Mouse (Mus musculus): ENCODE measurements around the gene Rsph3a. TPM values are rescaled to one million over a fixed set of nuclear protein-coding genes. Genes with fewer than 3 reads are reported as not detected.
"Not testable (repeated sequence)": the region's sequence is repeated elsewhere in the genome, so short reads cannot be mapped to it uniquely, and the experiment has no call there.

Gene Rsph3a
- total RNA-seq (2021) = 10 to 100 TPM; 16.0 to 23.1 TPM
- long read RNA-seq, experiment 1, transcript Rsph3a-201 (8 exons, 2,189 nt) = major isoform, 22 of 27 reads
- long read RNA-seq, experiment 1, partial matches to known transcripts = 4 of 27 reads
- long read RNA-seq, experiment 1, other reads (novel, unspliced or antisense) = 0 of 27 reads
- long read RNA-seq, experiment 2, transcript Rsph3a-201 (8 exons, 2,189 nt) = major isoform, 24 of 33 reads
- long read RNA-seq, experiment 2, partial matches to known transcripts = 6 of 33 reads
- long read RNA-seq, experiment 2, other reads (novel, unspliced or antisense) = 2 of 33 reads

GRCm38 (mm10) chr17:7945117-7946052 lies at the start of gene Rsph3a:
Gene Rsph3a, plus strand, starts transcription at chr17:7945614.
- intact Hi-C loops (cut with DNase I) = not testable (repeated sequence)

DNA sequence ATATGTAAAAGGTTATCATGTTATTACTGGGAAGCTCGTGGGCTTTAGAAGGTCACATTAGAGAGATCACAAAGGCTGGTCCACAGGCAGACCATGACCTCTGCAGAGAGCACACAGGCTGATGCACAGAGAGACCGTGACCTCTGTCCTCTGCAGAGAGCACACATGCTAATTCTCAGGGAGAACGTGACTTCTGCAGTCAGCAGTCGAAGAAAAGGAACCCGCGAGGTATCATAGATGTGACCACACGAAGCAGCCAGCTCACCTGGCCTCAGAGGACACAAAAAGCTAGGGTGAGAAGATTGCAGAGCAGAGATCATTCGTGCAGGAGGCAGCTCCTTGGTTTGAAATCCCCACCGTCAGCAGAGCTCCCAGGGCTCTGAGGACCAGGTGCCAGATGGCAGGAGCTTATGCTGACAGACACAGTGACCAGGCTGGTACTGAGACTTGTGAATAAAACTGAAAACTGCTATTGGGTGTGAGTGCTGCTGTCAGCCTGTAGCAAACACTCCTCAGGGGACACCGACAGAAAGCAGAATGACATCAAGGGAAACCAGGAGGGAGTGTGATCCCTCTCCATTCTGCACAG lies 49.3 kb upstream of the Rsph3a start:
- DNase-seq = no peak
- intact Hi-C loops (cut with DNase I) = no loop called here

More at GRCm38 (mm10) chr17:7945117-7946052, at the start of gene Rsph3a:
- DNase-seq = peak; percentile 74 to 78

DNA sequence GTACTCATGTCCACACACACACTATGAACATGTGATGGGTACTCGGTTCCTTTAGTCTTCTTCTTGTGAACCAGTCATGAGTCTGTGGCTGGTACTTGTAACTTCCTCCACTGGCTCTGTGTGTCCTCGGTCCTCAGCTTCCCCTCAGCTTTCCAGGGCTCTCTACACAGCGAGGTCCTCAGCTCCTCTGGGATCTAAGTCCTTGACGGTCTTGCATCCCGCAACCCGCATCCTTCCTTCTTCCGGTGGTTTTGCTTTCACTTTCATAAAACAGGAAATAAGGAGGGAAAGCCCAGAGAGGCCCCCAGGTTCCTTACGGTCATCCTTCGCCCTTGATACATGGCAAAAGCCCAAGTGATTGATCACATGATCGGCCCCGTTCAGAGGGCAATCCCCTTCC lies 48.3 kb upstream of the Rsph3a start:
- intact Hi-C loops (cut with DNase I) = no loop called here
- DNase-seq = no peak

- intact Hi-C loops (cut with DNase I) = no loop called here
- no peak for DNase-seq
Observed at GRCm38 (mm10) chr17:7897756-7898155, 47.7 kb upstream of the Rsph3a start.

GRCm38 (mm10) chr17:7899233-7899632 lies 46.2 kb upstream of the Rsph3a start:
- intact Hi-C loops (cut with DNase I) = no loop called here
- DNase-seq = no peak

- intact Hi-C loops (cut with DNase I) = no loop called here
- DNase-seq = no peak
Observed at GRCm38 (mm10) chr17:7899961-7900360, 45.5 kb upstream of the Rsph3a start.

- intact Hi-C loops (cut with DNase I) = no loop called here
- no peak for DNase-seq
Observed at GRCm38 (mm10) chr17:7901536-7901935, 43.9 kb upstream of the Rsph3a start.

DNA sequence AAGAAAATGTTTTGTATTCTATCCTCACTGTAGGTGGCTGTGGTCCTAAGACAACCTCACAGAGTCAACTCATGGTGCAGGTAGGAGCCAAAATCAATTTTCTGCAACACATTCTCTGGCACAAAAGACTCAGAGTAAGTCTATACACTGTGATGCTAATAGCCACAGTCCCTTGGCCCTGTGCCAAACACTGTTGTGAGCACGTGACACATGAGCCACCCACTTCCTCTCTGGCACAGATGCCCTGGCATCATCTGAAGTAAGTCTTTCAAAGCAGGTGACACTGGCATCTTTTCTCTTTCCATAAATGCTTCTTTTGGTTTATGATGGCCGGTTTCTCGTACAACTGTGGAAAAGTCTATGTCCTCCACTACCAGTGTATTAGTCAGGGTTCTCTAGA lies 43.1 kb upstream of the Rsph3a start:
- DNase-seq = no peak

GRCm38 (mm10) chr17:7904992-7905391 lies 40.4 kb upstream of the Rsph3a start:
- no peak for DNase-seq
- intact Hi-C loops (cut with DNase I) = no loop called here

More for the DNA sequence above, 43.1 kb upstream of the Rsph3a start:
- intact Hi-C loops (cut with DNase I) = no loop called here

- DNase-seq = no peak
- intact Hi-C loops (cut with DNase I) = no loop called here
Observed at GRCm38 (mm10) chr17:7905936-7906685, 39.3 kb upstream of the Rsph3a start.

- intact Hi-C loops (cut with DNase I) = no loop called here
- no peak for DNase-seq
Observed at GRCm38 (mm10) chr17:7914596-7915227, 30.7 kb upstream of the Rsph3a start.

GRCm38 (mm10) chr17:7915791-7916190 lies 29.6 kb upstream of the Rsph3a start:
- no peak for DNase-seq

GRCm38 (mm10) chr17:7916782-7917574 lies 28.4 kb upstream of the Rsph3a start:
- intact Hi-C loops (cut with DNase I) = no loop called here
- DNase-seq = no peak

More at GRCm38 (mm10) chr17:7915791-7916190, 29.6 kb upstream of the Rsph3a start:
- intact Hi-C loops (cut with DNase I) = no loop called here

DNA sequence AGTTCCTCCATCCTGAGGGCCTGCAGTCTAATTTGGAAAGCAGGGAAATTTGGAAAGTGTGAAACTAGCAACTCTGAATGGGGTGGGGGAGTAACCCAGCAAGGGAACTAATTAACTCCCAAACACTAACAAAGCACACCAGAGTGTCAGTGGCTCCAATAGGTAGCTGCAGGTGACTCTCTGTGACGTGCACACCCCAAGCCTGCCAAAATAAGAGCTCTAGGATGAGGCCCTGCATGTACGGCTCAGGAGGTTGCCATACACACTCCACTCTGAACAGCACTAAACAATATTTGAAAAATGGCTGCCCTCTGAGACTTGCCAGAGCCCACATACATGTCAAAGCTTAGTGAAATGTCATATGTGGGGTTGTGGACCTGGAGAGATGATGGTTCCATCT lies 27.1 kb upstream of the Rsph3a start:
- intact Hi-C loops (cut with DNase I) = no loop called here
- no peak for DNase-seq

- intact Hi-C loops (cut with DNase I) = no loop called here
- DNase-seq = no peak
Observed at GRCm38 (mm10) chr17:7919209-7919608, 26.2 kb upstream of the Rsph3a start.

DNA sequence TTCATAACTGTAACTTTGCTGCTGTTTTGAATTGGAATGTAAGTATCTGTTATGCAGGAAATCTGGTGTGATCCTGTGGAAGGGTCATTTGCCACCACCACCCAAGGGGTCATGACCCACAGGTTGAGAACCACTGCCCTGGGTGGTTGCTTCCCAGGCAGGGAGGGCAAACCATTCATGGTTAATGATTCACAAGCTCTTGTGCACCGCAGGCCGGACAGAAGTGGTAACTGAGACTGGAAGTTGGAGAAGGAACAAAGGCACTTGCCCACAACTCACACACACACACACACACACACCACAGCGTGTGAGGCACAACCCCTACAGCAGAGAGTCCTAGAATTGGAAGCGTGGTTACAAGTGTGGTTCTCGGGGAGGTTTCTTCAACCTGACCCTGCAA lies 22.9 kb upstream of the Rsph3a start:
- intact Hi-C loops (cut with DNase I) = no loop called here
- no peak for DNase-seq

GRCm38 (mm10) chr17:7924185-7924725 lies 21.2 kb upstream of the Rsph3a start:
- no peak for DNase-seq
- intact Hi-C loops (cut with DNase I) = no loop called here

GRCm38 (mm10) chr17:7925413-7926160 lies 19.8 kb upstream of the Rsph3a start, which contains the start of gene Tagap:
Gene Tagap, plus strand, starts transcription at chr17:7926000.
- no peak for DNase-seq
- intact Hi-C loops (cut with DNase I) = no loop called here

All from gastrocnemius, postnatal 36 days (tissue).